Mouse (Mus musculus) heart, postnatal 0 days (tissue): ENCODE measurements around the gene Ndufs1. TPM values are rescaled to one million over a fixed set of nuclear protein-coding genes. Genes with fewer than 3 reads are reported as not detected.
"Not testable (repeated sequence)": the region's sequence is repeated elsewhere in the genome, so short reads cannot be mapped to it uniquely, and the experiment has no call there.

ENCODE experiments used
- ATAC-seq: fragments of 200-750 bp; cut with Nextera tagmentation; 2 replicates; pipeline ENCODE4 v1.8.0; 2017; ENCODE audit warnings: low read depth, moderate number of reproducible peaks, moderate library complexity; ENCODE audit not compliant: insufficient read depth
- DNase-seq: peaks from one replicate; pipeline ENCODE4 v3.0.0-alpha.2; 2016; ENCODE audit warnings: low spot score
- H3K27ac ChIP-seq: fragments of 300-500 bp; sonication (generic); 2 replicates; pipeline ENCODE4 v1.5.1; 2014; ENCODE audit warnings: low read depth, mild to moderate bottlenecking
- H3K27me3 ChIP-seq: fragments of 300-500 bp; sonication (generic); 2 replicates; pipeline ENCODE4 v1.6.1; 2014; ENCODE audit warnings: low read length, mixed read lengths; ENCODE audit not compliant: control insufficient read depth, insufficient read depth
- H3K36me3 ChIP-seq: fragments of 300-500 bp; sonication (generic); replicated peaks from 2 replicates; pipeline ENCODE4 v1.6.1; 2014; ENCODE audit warnings: low read length, mixed read lengths; ENCODE audit not compliant: control insufficient read depth, insufficient read depth
- H3K4me1 ChIP-seq: fragments of 300-500 bp; sonication (generic); 2 replicates; pipeline ENCODE4 v1.6.1; 2014; ENCODE audit warnings: antibody characterized with exemption; ENCODE audit not compliant: control insufficient read depth, insufficient read depth
- H3K4me2 ChIP-seq: fragments of 300-500 bp; sonication (generic); 2 replicates; pipeline ENCODE4 v1.6.1; 2014; ENCODE audit warnings: low read depth, mild to moderate bottlenecking, low read length, moderate library complexity
- H3K4me3 ChIP-seq: fragments of 300-500 bp; sonication (generic); 2 replicates; pipeline ENCODE4 v1.5.1; 2014; ENCODE audit warnings: low read depth, low read length
- H3K9ac ChIP-seq: fragments of 300-500 bp; sonication (generic); replicated peaks from 2 replicates; pipeline ENCODE4 v1.6.1; 2014; ENCODE audit warnings: low read depth, low read length, mixed read lengths
- H3K9me3 ChIP-seq: fragments of 300-500 bp; sonication (generic); replicated peaks from 2 replicates; pipeline ENCODE4 v1.6.1; 2016; ENCODE audit warnings: low read length; ENCODE audit not compliant: control insufficient read depth
- CTCF ChIP-seq: IDR thresholded peaks from 2 replicates; pipeline ENCODE4 v1.5.1; 2016; ENCODE audit warnings: antibody characterized with exemption, control low read depth, low read depth
- EP300 ChIP-seq: IDR thresholded peaks from 2 replicates; pipeline ENCODE4 v1.6.1; 2016; ENCODE audit warnings: antibody characterized with exemption, low read depth
- WGBS: fragments of 180-500 bp; shearing (Covaris S2); extraction: QIAGEN DNeasy Blood & Tissue Kit; methylation state at CpG from one replicate; pipeline ENCODE4 v1.1.7; 2014; 5-methylcytosine and 5-hydroxymethylcytosine counted together
- polyA plus RNA-seq: library from polyadenylated mRNA; unstranded; fragments of >200 nt; fragmentation: Nextera tagmentation; extraction: Ambion mirVana; gene quantifications from 2 replicates; pipeline ENCODE4 v1.2.1, GENCODE M21; 2015
- total RNA-seq: library from RNA; depleted of rRNA; stranded (reverse); fragments of >200 nt; gene quantifications from 2 replicates; pipeline ENCODE4 v1.2.3, GENCODE M21; 2014; ENCODE audit warnings: low replicate concordance

Gene Ndufs1
- total and polyA plus RNA-seq, 2 experiments from 2014 or later: 359 to 591 TPM

GRCm38 (mm10) chr1:63182636-63183270 lies 6.1 kb upstream of the Ndufs1 start:
- peaks cover 21% of the 10 kb centered on the region for H3K36me3 ChIP-seq
- TF ChIP-seq EP300 (no peak), CTCF (peak; percentile 64)
- no peak overlapping the region for H3K9ac ChIP-seq
- peak; percentile 42 for DNase-seq
- no peaks in the 10 kb centered on the region for H3K27me3 ChIP-seq
- 50% methylated on average over 10 of the region's 10 CpGs for WGBS
- H3K9me3 ChIP-seq: no peaks in the 10 kb centered on the region
- H3K4me2 ChIP-seq: no peak overlapping the region
- H3K27ac ChIP-seq: 0 out of 2 replicates have a peak overlapping the region, but pooled peaks have one; percentile 15
- H3K4me3 ChIP-seq: no peak overlapping the region
- ATAC-seq: no peak
- H3K4me1 ChIP-seq: peaks cover 8% of the 10 kb centered on the region

GRCm38 (mm10) chr1:63182212-63182611 lies 5.6 kb upstream of the Ndufs1 start:
- H3K9me3 ChIP-seq: no peaks in the 10 kb centered on the region
- H3K36me3 ChIP-seq: peaks cover 21% of the 10 kb centered on the region
- no peak overlapping the region for H3K4me3 ChIP-seq
- no peak for DNase-seq
- 0 out of 2 replicates have a peak overlapping the region, but pooled peaks have one; percentile 4 for H3K27ac ChIP-seq
- H3K4me1 ChIP-seq: peaks cover 13% of the 10 kb centered on the region
- TF ChIP-seq CTCF: no peak
- TF ChIP-seq EP300: no peak
- no peaks in the 10 kb centered on the region for H3K27me3 ChIP-seq
- H3K9ac ChIP-seq: no peak overlapping the region
- WGBS: 50% methylated on average over 4 of the region's 5 CpGs
- no peak for ATAC-seq
- H3K4me2 ChIP-seq: no peak overlapping the region

GRCm38 (mm10) chr1:63181480-63181879 lies 4.8 kb upstream of the Ndufs1 start:
- DNase-seq (no peak), ATAC-seq (no peak)
- Histone ChIP-seq H3K27ac (no peak overlapping the region), H3K4me1 (peaks cover 13% of the 10 kb centered on the region), H3K36me3 (peaks cover 21% of the 10 kb centered on the region), H3K4me2 (no peak overlapping the region), H3K9ac (no peak overlapping the region), H3K4me3 (no peak overlapping the region), H3K27me3 (no peaks in the 10 kb centered on the region), H3K9me3 (no peaks in the 10 kb centered on the region)
- no peak for TF ChIP-seq EP300
- TF ChIP-seq CTCF: no peak
- WGBS: 95% methylated on average over 1 of the region's 1 CpGs

- 2% methylated on average over 3 of the region's 3 CpGs for WGBS
- peaks cover 13% of the 10 kb centered on the region for H3K4me1 ChIP-seq
- peaks cover 21% of the 10 kb centered on the region for H3K36me3 ChIP-seq
- no peak overlapping the region; the same call in 1 of the 2 replicates for H3K27ac ChIP-seq
- no peak overlapping the region for H3K9ac ChIP-seq
- peak; percentile 69 for ATAC-seq
- no peak overlapping the region for H3K4me3 ChIP-seq
- H3K9me3 ChIP-seq: no peaks in the 10 kb centered on the region
- TF ChIP-seq CTCF: peak; percentile 97
- no peak for TF ChIP-seq EP300
- H3K27me3 ChIP-seq: no peaks in the 10 kb centered on the region
- peak; percentile 98 for DNase-seq
- H3K4me2 ChIP-seq: no peak overlapping the region
Observed at GRCm38 (mm10) chr1:63181019-63181418, 4.4 kb upstream of the Ndufs1 start.

GRCm38 (mm10) chr1:63180575-63180974 lies 3.9 kb upstream of the Ndufs1 start:
- H3K9ac ChIP-seq, DNase-seq, H3K27ac ChIP-seq, ATAC-seq, H3K4me2 ChIP-seq, H3K27me3 ChIP-seq, H3K4me3 ChIP-seq, H3K9me3 ChIP-seq: not testable (repeated sequence)
- WGBS: 67% methylated on average over 4 of the region's 4 CpGs
- peaks cover 21% of the 10 kb centered on the region for H3K36me3 ChIP-seq
- peaks cover 14% of the 10 kb centered on the region for H3K4me1 ChIP-seq

- Histone ChIP-seq H3K4me2 (no peak overlapping the region), H3K9me3 (no peaks in the 10 kb centered on the region), H3K4me1 (peaks cover 18% of the 10 kb centered on the region), H3K36me3 (peaks cover 21% of the 10 kb centered on the region), H3K27ac (no peak overlapping the region), H3K4me3 (no peak overlapping the region), H3K9ac (no peak overlapping the region), H3K27me3 (no peaks in the 10 kb centered on the region)
- TF ChIP-seq CTCF (no peak), EP300 (no peak)
- no peak for DNase-seq
- WGBS: 89% methylated on average over 4 of the region's 4 CpGs
- no peak for ATAC-seq
Observed at GRCm38 (mm10) chr1:63180122-63180521, 3.5 kb upstream of the Ndufs1 start.
